Mouse (Mus musculus): ENCODE results near the gene C1qtnf6.

C1qtnf6 gene

DNA sequence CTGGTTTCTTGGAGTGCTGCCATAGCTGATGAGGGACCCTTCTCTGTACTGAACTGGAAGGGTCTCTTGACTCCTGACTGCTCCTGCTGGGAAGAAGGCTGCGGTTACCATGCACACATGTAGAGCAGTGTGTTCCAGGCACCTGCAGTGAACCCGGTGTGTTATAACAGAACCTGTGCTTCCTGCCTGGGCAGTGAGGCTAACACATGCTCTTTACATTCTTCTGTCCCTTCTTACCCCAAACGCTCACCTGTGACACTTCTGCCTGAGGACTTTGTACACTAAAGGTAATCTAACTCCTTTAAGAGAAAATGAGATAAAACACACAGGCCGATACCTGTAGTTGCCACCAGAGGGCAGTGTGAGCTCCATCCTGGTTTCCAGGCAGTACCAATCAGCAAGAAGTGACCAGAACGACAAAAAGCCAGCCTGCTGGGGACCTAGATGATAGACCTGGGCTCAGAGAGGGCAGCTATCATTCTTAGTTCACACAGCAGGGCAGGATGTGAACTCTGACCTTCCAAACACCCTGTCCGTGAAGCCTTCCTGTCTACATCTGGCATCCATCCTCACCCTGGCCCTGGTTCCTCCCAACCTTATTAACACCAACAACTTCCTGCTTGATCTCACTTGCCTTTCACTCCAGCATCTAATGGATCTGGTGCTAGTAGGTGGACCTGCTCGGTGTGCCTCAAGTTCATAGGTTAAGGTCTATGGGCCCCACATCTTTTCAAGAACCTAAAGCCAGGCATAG is 16.6 kb downstream of the C1qtnf6 start:
- DNase-seq = peak; percentile 87 to 88

DNA sequence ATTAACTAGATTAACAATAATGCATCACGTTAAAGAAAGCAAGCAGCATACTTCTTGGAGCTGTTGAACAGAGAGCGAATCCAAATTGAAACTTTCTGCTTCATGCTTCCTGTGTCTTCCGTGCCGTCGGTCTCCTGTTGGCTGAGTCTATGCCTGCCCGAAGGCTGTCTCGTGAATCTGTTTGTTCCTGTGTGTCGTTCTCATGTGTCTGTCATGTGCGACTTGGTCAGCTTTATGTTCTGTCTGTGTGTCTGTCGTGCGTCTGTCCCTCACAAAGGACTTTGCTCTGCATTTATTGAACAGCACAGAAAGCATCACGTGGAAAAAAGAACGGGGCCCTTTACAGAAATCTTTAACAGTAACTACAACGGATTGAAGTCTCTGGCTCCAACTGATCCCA is 18.2 kb downstream of the C1qtnf6 start:
- no peak for DNase-seq

DNA sequence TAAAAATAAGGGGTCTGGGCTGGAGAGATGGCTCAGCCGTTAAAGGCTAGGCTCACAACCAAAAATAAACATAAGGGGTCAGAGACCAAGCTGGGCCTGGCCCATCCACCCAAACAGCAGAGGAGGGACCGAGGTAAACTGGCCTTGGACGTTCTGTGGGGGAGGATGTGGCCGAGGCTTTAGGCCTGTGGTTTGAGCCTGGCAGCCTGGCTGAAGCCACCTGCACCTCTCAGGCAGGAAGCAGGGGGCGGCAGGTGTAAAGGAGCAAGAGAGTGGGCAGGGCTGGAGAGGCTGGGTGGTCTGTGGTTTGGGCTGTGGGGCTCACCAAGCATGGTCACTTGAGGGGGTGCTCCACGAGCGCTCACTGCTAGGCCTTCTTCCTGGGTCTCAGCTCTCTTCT is 19.3 kb downstream of the C1qtnf6 start:
- no peak for DNase-seq

DNA sequence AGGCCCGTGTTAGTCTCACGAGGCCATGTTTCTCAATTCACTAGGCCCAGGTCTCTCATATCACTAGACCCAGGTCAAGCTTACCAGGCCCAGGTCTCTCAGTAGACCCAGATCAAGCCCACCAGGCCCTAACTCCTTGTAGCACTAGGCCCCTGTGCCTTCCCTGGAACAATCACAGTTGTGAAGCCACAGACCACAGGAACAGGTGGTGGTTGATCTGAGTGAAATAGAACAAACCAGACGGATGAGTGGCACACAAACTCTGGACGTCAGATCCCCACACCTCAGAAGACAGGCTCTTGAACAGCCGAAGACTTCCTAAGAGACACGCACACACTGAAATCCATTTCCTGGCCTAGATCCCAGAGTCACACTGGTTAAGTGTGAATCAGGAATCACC is 20.5 kb downstream of the C1qtnf6 start:
- no peak for DNase-seq

DNA sequence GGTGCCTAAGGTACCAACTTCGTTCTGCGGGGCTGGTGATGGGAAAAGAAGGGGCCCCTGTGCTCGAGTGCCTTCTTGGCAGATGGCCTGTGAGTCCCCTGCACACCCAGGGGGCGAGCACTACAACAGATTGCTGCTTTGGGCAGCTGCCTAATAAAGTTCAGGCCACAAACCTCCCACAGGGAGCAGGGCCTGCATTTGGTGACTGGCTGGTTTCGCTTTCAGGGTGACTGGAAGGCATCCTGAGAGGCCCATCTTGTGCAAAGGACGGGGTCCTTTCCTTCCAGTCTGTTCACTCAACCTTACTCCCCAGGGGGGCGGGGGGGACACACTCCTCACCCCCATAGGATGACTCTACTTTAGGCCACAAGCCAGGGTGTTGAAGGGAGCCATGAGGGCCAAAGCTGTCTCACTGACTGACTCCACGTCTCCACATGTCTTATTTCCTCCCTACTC is 21.1 kb downstream of the C1qtnf6 start:
- no peak for DNase-seq

DNA sequence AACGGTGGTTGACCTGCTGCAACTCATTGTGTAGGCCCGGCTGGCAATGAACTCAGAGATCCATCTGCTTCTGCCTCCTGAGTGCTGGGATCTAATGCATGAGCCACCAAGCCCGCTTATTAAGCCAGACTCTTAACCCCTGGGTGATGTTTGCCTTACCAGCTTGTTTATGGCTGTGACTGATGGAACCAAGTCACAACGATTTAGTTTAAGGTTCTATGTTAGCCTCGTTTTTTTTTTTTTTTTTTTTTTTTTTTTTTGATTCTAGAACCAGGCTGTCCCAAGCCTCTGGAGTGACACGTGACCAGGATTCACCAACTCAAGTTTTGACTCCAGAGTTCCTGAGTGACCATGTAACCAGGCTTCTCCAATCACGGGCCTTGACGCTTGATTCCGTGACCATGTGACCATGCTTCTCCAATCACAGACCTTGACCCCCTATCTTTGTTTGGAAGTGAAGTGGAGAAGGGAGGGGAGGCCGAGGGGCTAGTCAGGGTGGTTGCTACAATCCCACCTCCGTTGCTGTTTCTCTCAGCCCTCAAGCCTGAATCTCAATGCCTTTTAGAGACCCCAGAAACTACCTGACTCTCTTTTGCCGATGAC is 21.8 kb downstream of the C1qtnf6 start:
- DNase-seq = no peak

DNA sequence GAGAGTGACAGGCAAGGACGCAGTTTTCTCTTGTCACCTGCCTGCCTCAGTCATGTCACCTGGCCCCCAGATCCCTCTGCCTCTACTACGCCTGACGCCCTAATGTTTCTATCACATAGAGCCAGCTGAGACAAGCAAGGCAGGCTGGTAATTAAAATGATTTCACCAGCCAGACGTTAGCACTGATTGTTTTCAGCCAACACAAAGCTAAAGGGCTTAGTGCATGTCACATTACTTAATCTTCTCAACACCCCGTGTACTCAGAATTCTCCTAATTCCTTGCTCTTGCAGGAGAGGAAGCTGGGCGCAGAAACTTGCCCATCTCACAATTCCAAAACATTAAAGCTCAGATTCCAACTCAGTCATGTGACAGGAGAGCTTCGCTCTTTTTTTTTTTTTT is 22.8 kb downstream of the C1qtnf6 start:
- DNase-seq = no peak

DNA sequence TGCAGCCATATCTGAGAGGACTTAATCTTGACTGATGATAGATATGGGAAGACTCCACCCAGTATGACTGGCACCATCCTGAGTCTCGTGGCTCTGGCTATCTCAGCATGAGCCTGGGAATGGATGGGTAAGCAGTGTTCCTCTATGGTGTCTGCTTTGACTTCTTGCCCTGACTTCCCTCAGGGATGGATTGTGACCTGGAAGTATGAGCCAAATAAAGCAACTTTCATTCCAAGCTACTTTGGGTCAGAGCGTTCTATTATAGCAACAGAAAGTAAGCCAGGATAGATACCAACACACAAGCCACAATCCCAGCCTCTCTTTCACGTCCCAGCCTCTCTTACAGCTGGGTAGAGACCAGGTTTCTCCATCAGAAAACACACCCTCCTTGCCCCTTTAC is 25.7 kb downstream of the C1qtnf6 start:
- DNase-seq = no peak

DNA sequence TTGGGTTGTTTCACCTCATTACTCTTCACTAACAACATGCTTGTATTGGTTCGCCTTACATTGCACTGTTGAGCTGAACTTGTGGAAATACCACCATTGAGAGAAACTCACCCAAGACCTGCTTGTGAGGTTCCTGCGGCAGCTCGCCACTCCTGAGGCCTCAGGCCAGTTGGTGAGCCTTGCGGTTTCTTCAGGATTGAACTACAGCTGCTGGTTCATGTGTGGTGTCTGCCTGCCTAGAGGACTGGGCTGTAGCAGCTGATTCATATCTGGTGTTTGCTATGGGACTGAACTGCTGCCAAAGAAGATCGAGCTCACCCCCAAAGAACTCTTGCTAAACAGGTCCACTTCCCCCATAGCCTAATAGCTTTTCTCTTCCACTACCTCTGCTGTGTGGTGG is 26.4 kb downstream of the C1qtnf6 start:
- DNase-seq = no peak

DNA sequence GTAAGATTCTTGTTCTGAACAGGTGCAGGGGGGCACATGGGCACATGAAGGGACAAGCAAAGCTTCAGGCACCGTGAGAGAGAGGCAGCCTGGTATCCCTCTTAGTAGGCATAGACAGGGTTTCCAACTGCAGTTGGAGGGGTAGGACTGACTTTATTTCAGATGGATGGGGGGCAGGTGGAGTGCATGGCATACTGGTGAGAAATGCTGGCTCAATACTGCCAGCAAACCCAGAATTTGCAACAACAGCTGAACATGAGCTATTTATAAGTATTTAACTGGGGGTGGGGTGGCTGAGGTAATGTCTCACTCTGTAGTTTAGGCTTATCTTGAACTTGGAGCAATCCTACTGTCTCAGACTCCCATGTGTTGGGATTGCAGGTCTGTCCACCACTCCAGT is 27.2 kb downstream of the C1qtnf6 start:
- no peak for DNase-seq

DNA sequence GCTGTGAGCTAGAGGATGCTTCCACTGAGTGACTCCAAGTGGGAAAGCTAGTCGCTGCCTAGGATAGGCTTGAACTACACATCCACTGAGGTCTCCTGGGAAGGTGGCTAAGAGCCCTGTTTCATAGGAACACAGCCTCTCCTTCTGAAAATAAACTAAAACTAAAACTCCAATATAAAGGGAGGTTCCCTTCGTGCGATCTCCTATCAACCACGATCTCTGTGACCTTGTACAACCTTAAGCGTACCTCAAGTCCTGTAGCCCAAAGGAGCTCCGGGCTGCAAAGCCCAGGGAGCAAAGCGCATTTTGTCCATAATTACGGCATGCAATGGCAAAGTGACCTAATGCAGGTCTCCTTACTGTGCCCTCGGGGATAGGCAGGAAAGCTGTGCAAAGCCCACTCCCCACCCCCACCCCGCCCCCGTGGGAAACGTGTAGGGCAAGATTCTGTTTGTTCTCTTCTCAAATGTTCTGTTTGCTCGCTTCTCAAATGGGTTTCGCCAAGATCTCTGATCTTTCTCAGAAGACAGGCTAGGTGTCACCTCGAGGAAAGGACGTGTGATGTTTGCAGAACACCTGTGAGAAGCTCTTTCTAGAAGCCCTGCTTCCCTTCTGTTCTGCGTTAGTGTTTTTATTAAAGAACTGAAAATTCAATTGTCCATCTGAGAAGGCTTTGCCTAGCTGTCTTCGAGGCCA is 28.6 kb downstream of the C1qtnf6 start:
- DNase-seq = no peak

DNA sequence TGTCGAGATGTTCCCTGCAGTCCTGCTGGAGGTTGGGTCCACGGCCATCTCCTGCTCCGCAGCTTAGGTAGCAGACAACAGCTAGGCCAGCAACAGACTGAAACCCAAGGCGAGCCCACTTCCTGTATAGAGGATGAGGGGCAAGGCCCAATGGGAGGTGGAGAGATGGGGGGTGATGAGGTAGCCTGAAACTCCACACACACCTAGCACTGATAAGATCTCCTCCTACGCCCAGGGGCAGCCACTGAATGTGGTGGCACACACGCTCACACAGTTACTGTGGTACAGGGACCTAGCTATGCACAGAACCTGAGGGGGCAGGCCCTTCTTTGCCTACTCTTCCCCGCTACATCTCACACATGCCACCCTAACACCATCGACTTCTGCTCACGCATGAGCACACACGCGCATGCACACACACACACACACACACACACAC is 36.2 kb downstream of the C1qtnf6 start, which contains the start of gene Il2rb:
Il2rb (minus strand) TSS at position 304 of the 439 bp plus-strand sequence.
- no peak for DNase-seq

DNA sequence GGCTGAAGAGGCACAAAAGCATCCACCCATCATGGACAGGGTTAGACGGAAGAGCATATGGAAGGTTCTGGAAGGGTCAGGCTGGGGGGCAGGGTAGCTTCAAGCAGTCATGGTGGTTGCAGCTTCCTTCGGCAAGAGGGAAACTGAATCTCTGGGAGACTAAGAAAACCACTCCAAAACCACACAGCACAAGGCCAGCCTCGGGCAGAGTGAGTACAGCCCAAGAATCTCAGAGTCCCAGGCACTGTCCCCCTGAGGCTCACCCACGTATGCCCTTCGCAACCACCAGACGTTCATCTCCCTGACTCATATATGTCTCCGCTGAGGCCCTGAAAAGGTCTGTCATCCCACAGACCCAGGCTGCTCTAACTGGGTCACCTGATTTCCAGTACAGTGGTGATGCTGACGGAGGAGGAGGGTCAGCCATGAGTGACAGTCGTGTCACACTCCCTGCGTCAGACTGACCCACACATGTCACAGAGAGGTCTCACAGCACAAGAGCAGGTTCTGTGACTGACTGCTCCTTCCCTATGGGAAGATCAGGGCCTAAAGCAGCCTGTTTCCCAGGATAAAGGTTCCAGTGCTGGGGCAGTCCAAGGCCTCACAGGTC is 37.7 kb downstream of the C1qtnf6 start:
- DNase-seq = no peak

DNA sequence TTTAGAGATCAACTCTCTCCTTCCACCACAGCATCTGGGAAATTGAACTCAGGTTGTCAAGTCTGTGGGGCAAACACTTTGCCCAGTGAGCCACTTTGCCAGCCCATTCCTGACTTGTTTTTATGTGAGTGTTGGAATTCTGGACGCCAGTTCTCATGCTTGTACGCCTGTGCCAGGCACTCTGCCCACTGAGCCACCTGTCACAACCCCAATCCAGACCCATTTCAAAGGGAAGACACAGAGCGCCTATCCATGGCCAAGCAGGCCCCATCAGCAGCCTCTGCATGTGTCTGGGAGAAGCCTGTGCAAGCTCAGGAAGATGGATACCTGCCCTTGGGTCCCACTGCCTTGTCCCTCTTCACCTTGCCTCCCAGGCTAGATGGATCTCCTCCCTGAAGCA is 39.9 kb downstream of the C1qtnf6 start:
- DNase-seq = no peak

DNA sequence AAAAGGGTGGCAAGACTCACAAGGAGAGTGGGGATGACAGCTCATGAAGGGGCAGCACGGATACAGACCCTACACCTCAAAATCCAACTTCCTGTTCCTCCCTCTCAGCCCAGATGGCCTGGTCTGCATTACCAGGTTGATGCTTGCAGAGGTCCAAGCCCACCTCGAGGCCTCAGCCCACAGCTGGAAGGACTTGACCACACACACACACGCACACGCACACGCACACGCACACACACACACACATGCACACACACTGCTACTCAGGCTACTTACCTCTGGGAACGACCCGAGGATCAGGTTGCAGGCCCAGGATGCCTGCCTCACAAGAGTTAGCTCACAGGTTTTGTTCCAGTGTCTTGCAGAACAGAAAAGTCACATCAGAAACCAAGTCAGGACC is 41.3 kb downstream of the C1qtnf6 start:
- DNase-seq = no peak

DNA sequence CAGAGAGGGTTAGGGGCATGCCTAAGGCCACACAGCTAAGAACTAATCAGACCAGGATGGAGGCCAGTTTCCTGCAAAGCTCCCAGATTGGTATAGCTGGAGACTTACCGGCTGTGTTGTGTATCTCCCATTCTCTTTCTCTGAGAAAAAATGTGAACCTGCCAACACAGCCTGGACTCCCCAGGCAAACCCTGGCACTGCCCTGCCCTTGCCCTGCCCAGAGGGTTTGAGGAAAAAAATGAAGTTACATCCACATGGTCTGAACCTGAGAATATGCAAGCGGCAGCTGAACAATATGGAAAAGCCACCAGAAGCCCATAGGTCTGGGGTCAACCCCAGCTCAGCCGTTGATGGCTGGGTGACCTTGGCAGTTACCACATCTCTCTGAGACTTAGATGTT is 42.0 kb downstream of the C1qtnf6 start:
- DNase-seq = no peak

DNA sequence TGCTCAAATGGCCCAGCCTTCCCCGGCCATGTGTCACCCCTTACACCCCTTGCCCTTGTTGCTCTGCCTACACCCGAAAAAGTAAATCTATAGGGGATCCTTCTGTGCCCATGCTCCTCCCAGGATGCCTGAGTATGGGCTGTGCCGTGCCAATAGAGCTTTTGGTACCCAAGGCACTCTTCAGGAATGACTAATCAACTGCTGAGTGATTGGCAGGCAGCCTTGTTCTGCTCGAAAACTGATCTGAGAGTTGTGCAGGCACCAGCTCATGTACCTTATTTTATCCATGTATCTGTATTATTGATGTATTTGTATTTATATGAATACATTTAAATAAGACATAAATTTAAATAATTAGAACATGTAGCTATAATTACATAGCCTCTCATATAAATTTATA is 44.1 kb downstream of the C1qtnf6 start:
- no peak for DNase-seq

DNA sequence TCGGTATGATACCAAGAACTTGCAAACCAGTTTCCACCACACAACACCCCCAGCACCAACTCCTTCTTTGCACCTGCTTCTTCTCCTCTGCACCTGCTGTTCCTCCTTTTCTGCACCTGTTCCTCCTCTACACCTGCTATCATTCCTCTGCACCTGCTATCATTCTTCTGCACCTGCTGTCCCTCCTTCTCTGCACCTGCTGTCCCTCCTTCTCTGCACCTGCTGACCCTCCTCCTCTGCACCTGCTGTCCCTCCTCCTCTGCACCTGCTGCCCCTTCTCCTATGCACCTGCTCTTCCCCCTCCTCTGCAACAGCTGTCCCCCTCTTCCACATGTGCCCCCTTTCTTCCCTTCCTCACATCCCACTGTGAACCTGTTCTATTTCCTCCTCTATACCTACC is 44.7 kb downstream of the C1qtnf6 start:
- no peak for DNase-seq

DNA sequence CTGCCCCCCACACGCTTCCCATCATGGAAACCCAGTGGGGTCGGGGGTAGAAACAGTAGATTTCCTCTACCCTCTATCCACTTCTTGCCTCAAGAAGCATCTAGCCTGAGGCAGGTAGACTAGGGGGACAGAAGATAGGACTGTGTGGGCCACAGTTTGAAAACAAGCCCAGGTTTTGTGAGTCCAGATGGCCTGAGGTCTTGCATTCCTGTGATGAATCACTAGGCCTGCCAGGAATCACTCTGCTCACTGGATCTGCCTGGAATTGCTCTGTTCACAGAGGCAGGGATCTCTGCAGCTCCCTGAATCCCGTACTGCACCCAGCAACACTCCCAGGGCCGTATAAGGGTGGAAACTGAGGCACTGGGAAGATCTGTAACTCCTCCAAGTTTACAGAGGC is 47.9 kb downstream of the C1qtnf6 start:
- DNase-seq = no peak

DNA sequence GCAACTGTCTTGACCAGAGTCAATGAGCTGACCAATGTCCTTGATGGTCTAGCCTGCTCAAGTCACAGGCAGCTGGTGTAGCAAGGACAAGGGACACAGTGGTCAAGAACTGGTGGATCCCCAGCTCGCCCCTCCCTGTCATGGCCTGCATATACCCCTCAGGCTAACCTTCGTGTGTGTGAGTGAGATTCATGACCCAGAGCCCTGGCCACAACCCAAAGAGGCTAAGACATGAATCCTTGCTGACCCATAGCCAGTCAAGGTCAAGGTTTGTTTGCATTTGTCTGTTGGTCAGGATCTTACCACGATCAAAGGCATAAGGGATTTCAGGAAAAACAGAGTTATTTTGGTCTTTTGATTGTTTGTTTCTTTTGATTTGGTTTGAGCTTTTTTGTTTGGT is 48.7 kb downstream of the C1qtnf6 start:
- DNase-seq = no peak

DNA sequence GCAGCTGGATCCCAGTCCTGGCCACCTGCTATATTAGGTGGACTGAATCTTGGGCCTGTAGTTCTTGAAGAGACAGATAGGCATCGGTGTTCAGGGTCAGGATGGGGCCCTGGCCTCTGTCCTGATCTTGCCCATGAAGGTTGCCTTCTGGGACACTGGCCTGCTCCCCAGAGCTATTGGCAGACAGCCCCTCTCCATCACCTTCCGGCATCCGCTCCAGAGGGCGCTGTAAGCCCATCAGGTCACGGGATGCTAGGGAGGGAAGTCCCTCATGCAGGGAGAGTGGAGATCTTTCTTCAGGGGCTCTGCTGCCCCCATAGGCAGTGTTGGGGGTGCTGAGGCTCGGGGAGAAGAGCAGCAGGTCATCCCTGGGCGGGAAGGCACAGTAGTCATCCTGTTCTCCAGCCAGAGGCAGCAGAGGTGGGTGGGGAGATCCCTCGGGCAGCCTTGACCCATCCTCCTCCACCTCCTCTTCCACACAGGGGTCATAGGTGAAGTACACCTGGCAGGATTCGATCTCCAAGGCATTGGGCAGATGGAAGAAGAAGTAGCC is 49.7 kb downstream of the C1qtnf6 start:
- DNase-seq = peak; percentile 18 to 19

DNA sequence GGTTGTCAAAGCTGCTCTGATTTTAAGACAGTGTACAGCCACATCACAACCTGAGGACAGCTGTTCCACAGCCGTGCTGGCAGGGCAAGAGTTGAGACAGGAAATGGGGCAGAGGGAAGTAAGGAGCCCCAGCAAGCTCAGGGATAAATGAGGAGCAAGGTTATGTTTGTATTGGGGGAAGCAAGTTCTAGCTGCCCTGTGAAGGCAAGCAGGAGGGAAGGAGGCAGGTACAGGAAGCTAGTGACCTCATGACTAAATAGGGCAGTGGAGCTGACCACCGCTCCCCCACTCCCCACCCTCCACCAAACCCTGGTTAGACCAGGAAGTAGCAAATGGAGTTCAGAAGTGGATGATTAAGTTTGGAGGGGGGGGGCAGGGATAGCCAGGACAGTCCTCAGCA is 50.2 kb downstream of the C1qtnf6 start:
- no peak for DNase-seq

DNA sequence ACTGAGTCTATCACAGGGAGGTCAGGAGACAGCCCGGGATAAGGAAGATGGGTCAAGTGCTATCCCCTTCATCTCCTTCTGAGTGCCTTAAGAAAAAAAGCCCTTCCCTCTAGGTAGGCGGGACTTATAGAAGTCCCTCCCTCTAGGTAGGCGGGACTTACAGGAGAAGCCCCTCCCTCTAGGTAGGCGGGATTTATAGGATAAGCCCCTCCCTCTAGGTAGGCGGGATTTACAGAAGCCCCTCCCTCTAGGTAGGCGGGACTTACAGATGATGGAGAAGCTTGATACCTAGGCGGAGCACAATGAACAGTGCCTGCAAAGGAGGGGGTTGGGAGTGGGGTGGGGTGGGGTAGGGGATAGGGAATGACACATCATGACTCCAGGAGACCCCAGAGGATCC is 51.1 kb downstream of the C1qtnf6 start:
- DNase-seq = no peak
